Mouse (Mus musculus) embryonic facial prominence, embryonic 14.5 days (tissue): ENCODE measurements around the gene Synpo2l. TPM values are rescaled to one million over a fixed set of nuclear protein-coding genes. Genes with fewer than 3 reads are reported as not detected.
A peak's percentile ranks its signal among the peaks of the same experiment; 100 is the strongest.
"Not testable (repeated sequence)": the region's sequence is repeated elsewhere in the genome, so short reads cannot be mapped to it uniquely, and the experiment has no call there.

Experiments used
- ATAC-seq: fragments of 200-750 bp; cut with Nextera tagmentation; 2 replicates; pipeline ENCODE4 v1.8.0; 2017; ENCODE audit warnings: low read depth, moderate number of reproducible peaks, moderate TSS enrichment
- DNase-seq: peaks from one replicate; pipeline ENCODE4 v3.0.0-alpha.2; 2015; ENCODE audit warnings: low spot score
- H3K27ac ChIP-seq: fragments of 300-500 bp; sonication (generic); replicated peaks from 2 replicates; pipeline ENCODE4 v1.5.1; 2014; ENCODE audit warnings: low read depth, mild to moderate bottlenecking, low read length, moderate library complexity
- H3K27me3 ChIP-seq: fragments of 300-500 bp; sonication (generic); replicated peaks from 2 replicates; pipeline ENCODE4 v1.6.1; 2014; ENCODE audit warnings: low read length; ENCODE audit not compliant: control insufficient read depth, insufficient read depth
- H3K36me3 ChIP-seq: fragments of 300-500 bp; sonication (generic); 2 replicates; pipeline ENCODE4 v1.6.1; 2014; ENCODE audit warnings: low read length, mixed read lengths; ENCODE audit not compliant: control insufficient read depth, insufficient read depth
- H3K4me1 ChIP-seq: fragments of 300-500 bp; sonication (generic); 2 replicates; pipeline ENCODE4 v1.6.1; 2014; ENCODE audit warnings: antibody characterized with exemption, low read length; ENCODE audit not compliant: control insufficient read depth, insufficient read depth
- H3K4me2 ChIP-seq: fragments of 300-500 bp; sonication (generic); 2 replicates; pipeline ENCODE4 v1.6.1; 2014; ENCODE audit warnings: low read depth, mild to moderate bottlenecking, low read length, moderate library complexity, mixed read lengths
- H3K4me3 ChIP-seq: fragments of 300-500 bp; sonication (generic); 2 replicates; pipeline ENCODE4 v1.5.1; 2014; ENCODE audit warnings: low read depth, mild to moderate bottlenecking, low read length
- H3K9ac ChIP-seq: fragments of 300-500 bp; sonication (generic); 2 replicates; pipeline ENCODE4 v1.6.1; 2014; ENCODE audit warnings: low read depth, mild to moderate bottlenecking, low read length, moderate library complexity, mixed read lengths
- H3K9me3 ChIP-seq: fragments of 300-500 bp; sonication (generic); 2 replicates; pipeline ENCODE4 v1.6.1; 2016; ENCODE audit warnings: low read length; ENCODE audit not compliant: control insufficient read depth
- WGBS: fragments of 180-500 bp; shearing (Covaris S2); extraction: QIAGEN DNeasy Blood & Tissue Kit; methylation state at CpG from one replicate; pipeline ENCODE4 v1.1.7; 2014; 5-methylcytosine and 5-hydroxymethylcytosine counted together
- polyA plus RNA-seq: library from polyadenylated mRNA; unstranded; fragments of >200 nt; fragmentation: Nextera tagmentation; extraction: Ambion mirVana; gene quantifications from 2 replicates; pipeline ENCODE4 v1.2.1, GENCODE M21; 2014

Gene Synpo2l
- polyA plus RNA-seq, 1 experiment from 2014 or later: 52.2 TPM

- under 1% methylated on average over 56 of the region's 73 CpGs for WGBS
- DNase-seq (peak; percentile 99), ATAC-seq (peak; percentile 96)
- H3K9ac ChIP-seq: peak within 1 kb of the TSS; percentile 96
- no peaks in the 10 kb centered on the region; the same call in 1 of the 2 replicates for H3K27me3 ChIP-seq
- peak within 1 kb of the TSS; percentile 84 for H3K4me3 ChIP-seq
- H3K4me1 ChIP-seq: peaks cover 6% of the 10 kb centered on the region
- no peaks in the 10 kb centered on the region for H3K9me3 ChIP-seq
- peak within 1 kb of the TSS; percentile 96 for H3K27ac ChIP-seq
- no peaks in the 10 kb centered on the region for H3K36me3 ChIP-seq
- H3K4me2 ChIP-seq: peak within 1 kb of the TSS; percentile 91
Observed at GRCm38 (mm10) chr14:20640644-20641437, 27.3 kb downstream of the Synpo2l start, which contains the start of gene Usp54. TSS of gene Usp54 (minus strand) at chr14:20641063.

- peak overlapping the region; percentile 91 for H3K4me2 ChIP-seq
- peak overlapping the region; percentile 96 for H3K9ac ChIP-seq
- ATAC-seq: peak; percentile 48
- peak overlapping the region; percentile 96 for H3K27ac ChIP-seq
- H3K4me1 ChIP-seq: peaks cover 6% of the 10 kb centered on the region
- 2% methylated on average over 16 of the region's 16 CpGs for WGBS
- H3K9me3 ChIP-seq: no peaks in the 10 kb centered on the region
- peak; percentile 44 for DNase-seq
- no peaks in the 10 kb centered on the region; the same call in 1 of the 2 replicates for H3K27me3 ChIP-seq
- H3K4me3 ChIP-seq: peak overlapping the region; percentile 84
- no peaks in the 10 kb centered on the region for H3K36me3 ChIP-seq
Observed at GRCm38 (mm10) chr14:20639918-20640619, 28.1 kb downstream of the Synpo2l start.

GRCm38 (mm10) chr14:20638702-20639101 lies 29.5 kb downstream of the Synpo2l start:
- ATAC-seq (no peak), DNase-seq (no peak)
- Histone ChIP-seq H3K4me3 (no peak overlapping the region), H3K27ac (no peak overlapping the region), H3K4me2 (no peak overlapping the region), H3K27me3 (no peaks in the 10 kb centered on the region; the same call in 1 of the 2 replicates), H3K9ac (no peak overlapping the region), H3K4me1 (peaks cover 6% of the 10 kb centered on the region), H3K9me3 (no peaks in the 10 kb centered on the region), H3K36me3 (no peaks in the 10 kb centered on the region)
- WGBS: 91% methylated on average over 6 of the region's 6 CpGs

- 82% methylated on average over 2 of the region's 2 CpGs for WGBS
- ATAC-seq: no peak
- H3K27me3 ChIP-seq: no peaks in the 10 kb centered on the region; the same call in 1 of the 2 replicates
Observed at GRCm38 (mm10) chr14:20637818-20638574, 30.2 kb downstream of the Synpo2l start.

GRCm38 (mm10) chr14:20636968-20637367 lies 31.2 kb downstream of the Synpo2l start:
- H3K36me3 ChIP-seq, DNase-seq, H3K27ac ChIP-seq, H3K9me3 ChIP-seq, H3K9ac ChIP-seq, H3K4me1 ChIP-seq, ATAC-seq, H3K27me3 ChIP-seq, H3K4me3 ChIP-seq, H3K4me2 ChIP-seq: not testable (repeated sequence)
- 90% methylated on average over 3 of the region's 3 CpGs for WGBS

More at GRCm38 (mm10) chr14:20637818-20638574, 30.2 kb downstream of the Synpo2l start:
- no peak overlapping the region for H3K27ac ChIP-seq
- H3K9ac ChIP-seq: no peak overlapping the region
- no peak overlapping the region for H3K4me2 ChIP-seq
- DNase-seq: no peak
- peaks cover 6% of the 10 kb centered on the region for H3K4me1 ChIP-seq
- no peaks in the 10 kb centered on the region for H3K36me3 ChIP-seq
- no peak overlapping the region for H3K4me3 ChIP-seq
- no peaks in the 10 kb centered on the region for H3K9me3 ChIP-seq

GRCm38 (mm10) chr14:20635546-20635945 lies 32.6 kb downstream of the Synpo2l start:
- H3K9me3 ChIP-seq: no peaks in the 10 kb centered on the region
- no peaks in the 10 kb centered on the region for H3K36me3 ChIP-seq
- no peaks in the 10 kb centered on the region for H3K4me1 ChIP-seq
- DNase-seq (no peak), ATAC-seq (no peak)
- H3K4me3 ChIP-seq: no peak overlapping the region
- no peaks in the 10 kb centered on the region; the same call in 1 of the 2 replicates for H3K27me3 ChIP-seq
- H3K27ac ChIP-seq: no peak overlapping the region
- H3K9ac ChIP-seq: no peak overlapping the region
- H3K4me2 ChIP-seq: no peak overlapping the region
- 91% methylated on average over 2 of the region's 2 CpGs for WGBS

- Histone ChIP-seq H3K36me3 (no peaks in the 10 kb centered on the region), H3K4me3 (no peak overlapping the region), H3K27me3 (no peaks in the 10 kb centered on the region), H3K4me1 (no peaks in the 10 kb centered on the region), H3K9ac (no peak overlapping the region), H3K27ac (no peak overlapping the region), H3K9me3 (no peaks in the 10 kb centered on the region), H3K4me2 (no peak overlapping the region)
- peak; percentile 27 for DNase-seq
- no peak for ATAC-seq
- WGBS: 42% methylated on average over 4 of the region's 4 CpGs
Observed at GRCm38 (mm10) chr14:20631253-20631652, 36.9 kb downstream of the Synpo2l start.

- WGBS: 83% methylated on average over 3 of the region's 3 CpGs
- ATAC-seq (no peak), DNase-seq (no peak)
- H3K27ac ChIP-seq: no peak overlapping the region
- H3K4me2 ChIP-seq: no peak overlapping the region
- no peaks in the 10 kb centered on the region for H3K36me3 ChIP-seq
- H3K4me3 ChIP-seq: no peak overlapping the region
- H3K9ac ChIP-seq: no peak overlapping the region
- H3K4me1 ChIP-seq: no peaks in the 10 kb centered on the region
- no peaks in the 10 kb centered on the region for H3K9me3 ChIP-seq
- no peaks in the 10 kb centered on the region for H3K27me3 ChIP-seq
Observed at GRCm38 (mm10) chr14:20626971-20627370, 41.2 kb downstream of the Synpo2l start.
